Mouse (Mus musculus) MEL (cell line): ENCODE data around the gene Rims1.

ENCODE experiments used
- CTCF ChIP-seq, 3 experiments: IDR thresholded peaks in 2 of 3; conservative IDR thresholded peaks in 1 of 3; 2 replicates each; pipeline ENCODE4 v1.5.1; 2011 to 2012; ENCODE audit warnings: low read length in 3 of 3, low read depth in 2 of 3, mild to moderate bottlenecking in 2 of 3, improper control_type of control experiment in 1 of 3, inconsistent platforms in 1 of 3, mixed read lengths in 1 of 3, moderate library complexity in 1 of 3; ENCODE audit not compliant: control insufficient read depth in 1 of 3, insufficient read depth in 1 of 3, poor library complexity in 1 of 3, severe bottlenecking in 1 of 3
- E2F4 ChIP-seq: IDR thresholded peaks from 2 replicates; pipeline ENCODE4 v1.6.1; 2011; ENCODE audit warnings: low read depth, low read length, improper control_type of control experiment, borderline replicate concordance
- HCFC1 ChIP-seq: IDR thresholded peaks from 2 replicates; pipeline ENCODE4 v1.6.1; 2012; ENCODE audit warnings: low read depth, mild to moderate bottlenecking, inconsistent platforms, low read length, improper control_type of control experiment, moderate library complexity
- MAX ChIP-seq: IDR thresholded peaks from 2 replicates; pipeline ENCODE4 v1.6.1; 2011; ENCODE audit warnings: low read length, improper control_type of control experiment
- NELFE ChIP-seq: IDR thresholded peaks from 2 replicates; pipeline ENCODE4 v1.6.1; 2011; ENCODE audit warnings: low read depth, low read length, improper control_type of control experiment
- POLR2AphosphoS5 ChIP-seq: IDR thresholded peaks from 2 replicates; pipeline ENCODE4 v1.6.1; 2012; ENCODE audit warnings: low read depth, borderline replicate concordance, mild to moderate bottlenecking, inconsistent platforms, low read length, moderate library complexity, mixed read lengths
- RAD21 ChIP-seq: IDR thresholded peaks from 2 replicates; pipeline ENCODE4 v1.6.1; 2011; ENCODE audit warnings: mild to moderate bottlenecking, low read depth, low read length, improper control_type of control experiment
- TCF12 ChIP-seq: IDR thresholded peaks from 2 replicates; pipeline ENCODE4 v1.6.1; 2014; ENCODE audit warnings: low read depth, mild to moderate bottlenecking, inconsistent platforms, low read length, improper control_type of control experiment, moderate library complexity
- USF1 ChIP-seq: IDR thresholded peaks from 2 replicates; pipeline ENCODE4 v1.6.1; 2014; ENCODE audit warnings: low read depth, mild to moderate bottlenecking, inconsistent platforms, low read length, improper control_type of control experiment, moderate library complexity
- ZC3H11A ChIP-seq: IDR thresholded peaks from 2 replicates; pipeline ENCODE4 v1.6.1; 2012; ENCODE audit warnings: low read depth, mild to moderate bottlenecking, inconsistent platforms, low read length, improper control_type of control experiment
- ZMIZ1 ChIP-seq: IDR thresholded peaks from 2 replicates; pipeline ENCODE4 v1.6.1; 2012; ENCODE audit warnings: low read depth, mild to moderate bottlenecking, inconsistent platforms, low read length, improper control_type of control experiment, moderate library complexity

DNA sequence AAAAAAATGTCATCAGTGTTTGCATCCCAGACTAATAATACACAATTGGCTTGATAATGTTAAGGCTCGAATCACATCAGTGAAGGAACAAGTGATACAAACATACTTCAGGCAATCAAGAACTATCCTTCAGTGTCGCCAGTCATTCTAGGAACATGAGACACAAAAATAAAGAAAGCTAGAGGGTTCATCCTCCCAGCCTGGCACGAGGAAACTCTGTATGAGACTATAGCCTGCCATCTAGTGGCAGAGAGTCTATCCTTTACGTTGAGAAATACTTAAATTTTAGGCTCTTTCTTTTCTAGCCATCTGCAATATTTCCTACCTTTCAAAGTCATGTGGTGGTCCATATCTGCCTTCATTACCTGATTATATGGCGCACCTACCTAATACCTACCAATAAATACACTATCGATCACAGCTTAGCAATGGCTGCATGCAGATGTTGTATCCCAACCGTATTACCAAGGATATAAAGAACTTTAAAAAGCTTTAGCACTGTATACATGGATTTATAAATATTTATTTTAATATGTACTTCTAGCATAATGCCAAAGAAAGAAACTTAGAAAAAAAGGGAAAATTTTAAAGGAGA is 318.4 kb downstream of the Rims1 start:
- TF ChIP-seq CTCF (IDR thresholded peaks at IDR 0.05 in 2 of 3, conservative IDR thresholded peaks at IDR 0.05 in 1 of 3; ENCODE audit: control insufficient read depth in 1 of 3, insufficient read depth in 1 of 3, low read depth in 2 of 3, low read length in 3 of 3, poor library complexity in 1 of 3, severe bottlenecking in 1 of 3) (peak in 2 of 3 experiments; percentile 13 to 41; a peak in 3 of 6 replicates), RAD21 (peak; percentile 27), MAX (no peak), TCF12 (no peak), HCFC1 (no peak), USF1 (no peak), NELFE (no peak), E2F4 (no peak), ZC3H11A (0 out of 2 replicates have a peak, but pooled peaks have one; percentile 12), POLR2AphosphoS5 (no peak), ZMIZ1 (no peak)
